Mouse (Mus musculus): ENCODE measurements around the gene Fbxl12.

Fbxl12 gene

DNA sequence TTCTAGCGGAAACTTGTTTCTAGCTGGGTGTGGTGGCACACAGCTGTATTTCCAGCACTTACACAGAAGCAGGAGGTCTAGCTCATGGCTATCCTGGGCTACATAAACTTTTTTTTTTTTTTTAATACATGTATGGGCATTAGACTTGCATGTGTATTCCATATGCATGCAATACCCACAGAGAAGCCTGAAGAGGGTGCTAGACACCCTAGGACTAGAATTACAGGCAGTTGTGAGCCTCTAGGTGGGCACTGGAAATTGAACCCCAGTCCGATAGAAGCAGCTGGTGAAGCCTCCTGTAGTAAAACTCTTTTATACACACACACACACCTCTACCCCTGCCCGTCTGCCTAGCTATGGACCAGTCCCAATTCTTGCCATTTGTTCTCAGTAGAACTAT lies 9.3 kb upstream of the Fbxl12 start:
- in situ Hi-C loops (cut with MboI, MseI) = loop anchor here in 1 of 2 experiments (5.0 kb wide), 1 partner anchor 73 kb away; no protein-coding TSS in a partner anchor

DNA sequence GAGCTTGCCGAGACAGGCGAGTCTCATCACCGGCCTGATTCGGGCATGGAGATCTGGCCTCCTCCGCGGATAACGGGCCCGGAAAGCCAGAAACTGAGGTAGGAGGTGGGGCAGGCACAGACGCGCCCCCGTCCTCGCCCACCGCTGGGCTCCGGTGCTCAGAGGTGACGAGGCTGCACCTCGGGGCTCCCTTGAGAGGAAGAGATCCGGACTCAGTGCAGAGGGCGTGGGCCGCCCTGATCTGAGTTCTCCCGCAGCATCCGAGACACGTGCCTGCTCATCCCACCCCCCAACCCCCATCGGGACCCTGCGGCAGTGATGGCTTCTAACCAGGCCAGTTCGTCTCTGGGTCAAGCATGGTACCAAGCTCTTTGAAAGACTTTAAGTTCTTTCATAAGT lies 7.7 kb upstream of the Fbxl12 start:
- in situ Hi-C loops (cut with MboI, MseI) = loop anchor here in 1 of 2 experiments (5.0 kb wide), 1 partner anchor 75 kb away; no protein-coding TSS in a partner anchor

DNA sequence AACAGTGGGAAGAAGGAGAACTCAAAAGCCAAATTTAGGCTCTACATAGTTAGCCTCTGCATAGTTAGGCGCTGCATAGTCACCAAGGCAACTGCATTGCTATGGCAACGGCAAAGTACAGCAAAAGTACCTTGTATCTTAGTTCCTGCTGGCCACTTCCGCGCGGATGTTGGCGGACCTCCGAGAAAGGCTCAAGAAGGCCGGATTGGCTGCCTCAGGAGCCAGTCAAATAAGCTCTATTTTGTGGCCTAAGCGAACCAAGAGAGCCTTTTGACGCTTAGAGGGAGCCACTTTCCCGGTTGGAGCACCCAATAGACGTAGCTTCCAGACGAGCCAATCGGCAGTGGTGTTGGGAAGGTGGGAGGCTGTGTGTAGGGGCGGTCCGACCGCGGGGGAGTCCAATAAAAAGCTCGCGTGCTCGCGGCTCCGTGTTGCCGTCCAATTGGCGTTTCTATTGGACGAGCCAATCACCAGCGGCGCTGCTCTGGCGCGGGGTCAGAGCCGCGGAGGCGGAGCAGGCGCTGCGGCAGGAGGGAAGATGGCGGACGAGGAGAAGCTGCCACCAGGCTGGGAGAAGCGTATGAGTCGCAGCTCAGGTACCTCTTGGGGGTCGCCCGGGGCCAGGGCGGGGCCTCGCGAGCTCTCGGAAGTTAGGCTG lies 7.2 kb upstream of the Fbxl12 start, which contains the start of gene Pin1:
Gene Pin1, plus strand, starts transcription at position 494 of the 658 bp plus-strand sequence.
- in situ Hi-C loops (cut with MboI, MseI) = loop anchor here in 1 of 2 experiments (5.0 kb wide), 1 partner anchor 76 kb away; no protein-coding TSS in a partner anchor

DNA sequence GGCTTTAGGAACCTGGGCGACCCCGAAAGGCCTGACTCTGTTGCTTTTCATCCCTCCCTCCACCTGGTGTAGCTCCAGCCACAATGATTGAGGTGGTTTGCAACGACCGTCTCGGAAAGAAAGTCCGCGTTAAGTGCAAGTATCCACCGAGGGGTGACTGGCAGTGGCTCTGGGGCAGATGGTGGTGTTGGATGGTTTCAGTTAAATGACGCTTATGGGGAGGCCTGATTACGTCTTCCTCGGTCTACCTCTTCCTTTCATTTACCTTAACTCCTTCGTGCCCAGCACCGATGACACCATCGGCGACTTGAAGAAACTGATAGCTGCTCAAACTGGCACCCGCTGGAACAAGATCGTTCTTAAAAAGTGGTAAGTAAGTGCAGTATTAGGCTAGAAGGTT lies 554 bp upstream of the Fbxl12 start:
- in situ Hi-C loops (cut with MboI, MseI) = loop anchor here (10.0 to 25.0 kb wide), 2 partner anchors 183 to 580 kb away; partner anchors contain the start of gene Zfp26 (in 1 of the 2)

DNA sequence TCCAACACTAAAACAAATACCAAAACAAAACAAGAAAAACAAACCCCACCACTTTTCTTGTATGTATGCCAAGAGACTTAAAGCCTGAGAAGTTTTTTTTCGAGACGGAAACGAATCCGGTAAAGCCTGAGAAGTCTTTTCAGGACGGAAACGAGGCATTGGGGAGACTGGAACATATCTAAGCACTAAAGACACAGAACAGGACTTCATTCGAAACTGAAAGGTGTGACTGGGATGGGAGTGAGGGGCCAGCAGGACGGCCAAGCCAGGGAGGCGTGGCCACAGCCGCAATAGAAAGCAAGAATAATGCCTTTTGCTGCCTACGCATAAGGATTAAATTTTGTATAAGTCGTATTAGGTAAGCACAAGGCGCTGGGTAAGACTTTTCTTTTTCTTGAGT lies 786 bp downstream of the Fbxl12 start:
- in situ Hi-C loops (cut with MboI, MseI) = loop anchor here (5.0 to 25.0 kb wide), 3 partner anchors 61 to 581 kb away; partner anchors contain the start of genes Zfp846 (in 2 of the 2) and Zfp26 (in 1 of the 2)

DNA sequence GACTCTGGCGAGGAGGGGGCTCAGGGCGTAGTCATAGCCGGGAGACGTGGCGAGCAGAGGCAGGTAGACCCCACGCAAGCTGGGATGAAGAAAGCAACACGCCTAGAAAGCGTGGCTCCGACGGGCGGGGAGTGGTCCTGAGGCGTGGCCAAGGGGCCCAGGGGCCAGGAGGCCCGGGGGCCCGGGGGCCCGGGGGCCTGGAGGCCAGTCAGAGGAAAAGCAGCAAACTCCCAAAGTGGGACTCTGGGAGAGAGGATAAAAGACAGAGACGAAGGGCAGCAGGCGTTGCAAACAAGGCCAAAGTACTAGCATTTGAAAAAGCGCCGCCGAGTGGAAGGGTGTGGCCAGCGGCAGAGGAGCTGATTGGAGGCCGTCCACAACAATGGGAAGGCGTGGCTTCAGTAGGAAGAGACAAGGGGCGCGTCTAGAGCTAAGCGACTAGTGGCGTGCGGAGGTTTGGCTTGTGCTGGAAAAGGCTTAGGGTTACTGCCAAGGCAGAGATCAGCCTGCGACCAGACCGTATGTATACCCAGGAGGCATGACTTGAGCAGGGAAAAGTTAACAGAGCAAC lies 1.6 kb downstream of the Fbxl12 start:
- in situ Hi-C loops (cut with MboI, MseI) = loop anchor here (5.0 to 25.0 kb wide), 3 partner anchors 61 to 582 kb away; partner anchors contain the start of genes Zfp846 (in 2 of the 2) and Zfp26 (in 1 of the 2)

DNA sequence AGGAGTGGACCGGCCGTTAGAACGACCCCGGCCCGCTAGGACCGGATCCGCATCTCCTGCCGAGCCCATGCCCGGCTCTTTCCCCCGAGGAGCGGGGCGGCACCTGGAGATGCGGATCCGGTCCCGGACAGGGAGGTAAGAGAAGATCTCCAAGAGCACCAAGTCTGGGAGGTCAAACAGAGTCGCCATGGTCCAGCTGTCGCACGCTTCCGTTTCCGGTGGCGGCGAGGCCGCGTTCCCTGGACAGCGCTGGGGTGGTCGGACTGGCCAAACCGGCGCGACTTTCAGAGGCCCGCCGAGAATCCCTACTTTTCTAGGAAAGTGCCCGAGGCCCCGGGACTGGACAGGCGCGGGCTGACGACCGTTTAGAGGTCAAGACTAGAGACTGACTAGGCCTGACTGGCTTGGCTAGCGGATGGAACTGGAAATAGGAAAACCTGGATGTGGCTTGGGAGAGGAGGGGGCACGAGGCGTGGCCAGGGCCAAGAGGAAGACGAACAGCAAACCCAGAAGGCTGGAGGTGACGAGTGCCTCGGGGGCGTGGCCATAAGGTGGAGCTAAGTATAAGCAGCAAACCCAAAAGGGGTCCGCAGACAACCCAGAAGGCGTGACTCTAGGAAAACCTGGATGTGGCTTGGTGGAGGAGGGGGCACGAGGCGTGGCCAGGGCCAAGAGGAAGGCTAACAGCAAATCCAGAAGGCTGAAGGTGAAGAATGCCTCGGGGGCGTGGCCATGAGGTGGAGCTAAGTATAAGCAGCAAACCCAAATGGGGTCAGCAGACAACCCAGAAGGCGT lies 2.3 kb downstream of the Fbxl12 start, which contains the start of gene Ubl5:
Gene Ubl5, plus strand, starts transcription at position 778 of the 795 bp plus-strand sequence.
- in situ Hi-C loops (cut with MboI, MseI) = loop anchor here (5.0 to 25.0 kb wide), 3 partner anchors 60 to 583 kb away; partner anchors contain the start of genes Zfp846 (in 2 of the 2) and Zfp26 (in 1 of the 2)

DNA sequence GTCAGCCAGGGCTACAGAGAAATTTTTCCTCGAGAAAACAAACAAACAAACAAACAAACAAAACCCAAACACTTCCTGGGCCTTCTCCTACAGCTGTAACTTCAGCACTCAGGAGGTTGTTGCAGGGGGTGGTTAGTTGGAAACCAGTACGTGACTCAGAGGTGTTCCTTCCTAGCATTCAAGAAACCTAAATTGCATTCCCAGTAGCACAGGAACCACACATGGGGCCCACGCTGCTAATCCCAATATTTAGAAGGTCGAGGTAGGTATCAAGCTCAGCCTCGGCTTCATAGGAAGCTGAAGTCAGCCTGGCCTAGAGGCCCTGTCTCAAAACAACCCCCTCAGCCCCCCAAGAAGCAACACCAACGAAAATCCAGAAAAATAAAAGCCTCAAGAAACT lies 3.1 kb downstream of the Fbxl12 start:
- in situ Hi-C loops (cut with MboI, MseI) = loop anchor here (5.0 to 25.0 kb wide), 3 partner anchors 59 to 583 kb away; partner anchors contain the start of genes Zfp846 (in 2 of the 2) and Zfp26 (in 1 of the 2)

DNA sequence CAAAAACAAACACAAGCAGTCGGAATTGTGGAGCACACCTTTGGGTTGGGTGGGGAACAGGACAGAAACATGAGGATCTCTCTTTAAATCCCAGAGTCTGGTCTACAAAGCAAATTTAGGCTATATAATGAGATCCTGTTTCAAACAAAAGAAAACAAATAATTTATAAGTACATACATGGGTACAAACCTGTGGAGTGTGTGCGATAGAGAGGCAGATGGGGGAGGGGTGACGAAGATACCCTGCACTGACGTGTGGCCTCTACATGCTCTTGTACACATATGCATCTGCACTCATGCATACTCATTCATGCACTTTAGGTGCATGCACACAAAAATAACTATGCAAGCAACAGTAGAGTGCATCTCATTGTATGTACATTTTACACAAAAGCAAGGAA lies 5.1 kb downstream of the Fbxl12 start:
- in situ Hi-C loops (cut with MboI, MseI) = loop anchor here in 1 of 2 experiments (25.0 kb wide), 1 partner anchor 177 kb away; the partner anchor contains the start of gene Zfp26

DNA sequence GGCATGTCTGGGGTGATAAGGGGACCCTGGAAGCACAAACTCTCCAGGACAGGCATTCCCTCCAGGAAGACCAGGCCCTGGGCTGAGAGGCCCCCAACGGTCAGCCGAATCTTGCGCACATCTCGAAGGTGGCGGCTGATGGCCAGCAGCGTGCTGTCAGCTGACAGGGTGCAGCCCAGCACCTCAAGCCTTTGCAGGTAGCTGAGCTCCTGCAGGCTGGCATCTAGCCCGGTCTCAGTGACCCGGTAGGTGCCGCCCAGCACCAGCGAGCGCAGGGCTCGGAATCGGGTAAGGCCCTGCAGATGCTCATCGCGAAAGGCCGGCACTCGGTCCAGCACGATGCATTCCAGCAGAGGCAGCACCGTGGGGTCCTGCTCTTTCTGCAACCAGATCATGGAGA lies 6.0 kb downstream of the Fbxl12 start:
- in situ Hi-C loops (cut with MboI, MseI) = loop anchor here in 1 of 2 experiments (25.0 kb wide), 1 partner anchor 176 kb away; the partner anchor contains the start of gene Zfp26

DNA sequence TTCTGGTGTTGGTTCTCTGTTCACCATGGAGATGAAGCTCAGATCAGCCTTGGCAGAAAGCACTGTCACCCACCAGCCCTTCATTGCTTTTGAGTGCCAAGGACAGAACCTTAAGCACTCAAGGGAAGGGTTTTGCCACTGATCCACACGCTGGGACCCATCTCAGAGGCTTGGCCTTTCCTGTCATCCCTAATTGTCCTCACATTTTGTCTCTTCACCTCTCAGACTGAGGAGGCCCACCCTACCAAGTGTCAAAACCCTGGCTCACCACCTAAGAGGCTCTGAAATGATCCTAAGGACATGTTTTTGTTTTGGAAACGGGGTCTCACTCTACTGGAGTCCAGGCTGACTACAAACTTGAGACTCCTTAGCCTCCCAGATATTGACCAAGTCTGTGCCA lies 7.8 kb downstream of the Fbxl12 start:
- in situ Hi-C loops (cut with MboI, MseI) = loop anchor here in 1 of 2 experiments (25.0 kb wide), 1 partner anchor 174 kb away; the partner anchor contains the start of gene Zfp26

DNA sequence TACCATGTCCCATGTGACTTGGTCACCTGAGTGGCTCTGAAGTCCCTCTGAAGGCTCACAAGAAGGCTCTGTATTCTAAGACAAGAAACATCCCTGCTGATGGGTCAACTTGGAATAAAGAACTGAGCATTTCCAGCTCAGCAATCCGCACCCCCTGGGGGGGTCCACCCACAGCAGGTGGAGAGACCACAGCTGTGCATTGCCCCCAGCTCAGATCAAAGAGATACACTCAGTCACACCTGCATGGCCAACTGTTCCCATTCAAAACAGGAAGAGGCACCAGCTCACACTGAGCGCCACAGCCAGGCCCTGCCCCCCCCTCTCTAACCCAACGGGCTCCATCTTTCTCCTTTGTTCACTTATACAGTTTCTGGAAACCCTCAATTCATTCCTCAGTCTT lies 8.3 kb downstream of the Fbxl12 start:
- in situ Hi-C loops (cut with MboI, MseI) = loop anchor here in 1 of 2 experiments (25.0 kb wide), 1 partner anchor 174 kb away; the partner anchor contains the start of gene Zfp26

DNA sequence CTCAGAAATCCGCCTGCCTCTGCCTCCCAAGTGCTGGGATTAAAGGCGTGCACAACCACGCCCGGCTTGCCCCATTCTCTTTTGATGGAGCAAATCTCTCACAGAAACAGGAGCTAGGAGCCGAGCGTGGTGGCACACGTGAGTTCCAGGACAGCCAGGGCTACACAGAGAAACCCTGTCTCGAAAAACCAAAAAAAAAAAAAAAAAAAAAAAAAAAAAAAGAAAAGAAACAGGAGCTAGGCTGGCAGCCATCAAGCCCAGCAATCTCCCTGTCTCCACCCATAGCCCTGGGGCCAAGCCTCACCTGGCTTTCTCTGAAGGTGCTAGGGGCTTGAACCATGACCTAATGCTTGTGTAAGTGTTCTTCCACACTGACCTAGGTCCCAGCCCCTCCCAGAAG lies 8.9 kb downstream of the Fbxl12 start:
- in situ Hi-C loops (cut with MboI, MseI) = loop anchor here in 1 of 2 experiments (25.0 kb wide), 1 partner anchor 173 kb away; the partner anchor contains the start of gene Zfp26

DNA sequence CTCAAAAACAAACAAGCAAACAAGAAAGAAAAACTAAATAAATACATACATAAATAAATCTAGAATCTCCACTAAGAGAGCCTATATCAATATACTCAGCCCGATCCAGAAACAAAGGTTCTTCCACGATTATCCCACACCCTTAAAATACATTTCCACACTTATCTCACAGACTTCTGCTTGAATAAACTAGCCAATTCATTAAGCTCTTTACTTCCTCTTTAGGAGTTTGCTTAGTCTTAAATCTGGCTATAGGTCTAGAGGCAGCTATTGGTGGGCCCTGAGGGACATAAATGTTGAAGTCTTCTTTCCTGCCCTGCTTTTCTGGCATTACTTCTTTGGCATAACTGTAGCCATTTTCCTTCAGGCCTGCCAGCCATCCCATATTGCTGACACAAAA lies 13.2 kb downstream of the Fbxl12 start:
- in situ Hi-C loops (cut with MboI, MseI) = loop anchor here in 1 of 2 experiments (25.0 kb wide), 1 partner anchor 169 kb away; the partner anchor contains the start of gene Zfp26

DNA sequence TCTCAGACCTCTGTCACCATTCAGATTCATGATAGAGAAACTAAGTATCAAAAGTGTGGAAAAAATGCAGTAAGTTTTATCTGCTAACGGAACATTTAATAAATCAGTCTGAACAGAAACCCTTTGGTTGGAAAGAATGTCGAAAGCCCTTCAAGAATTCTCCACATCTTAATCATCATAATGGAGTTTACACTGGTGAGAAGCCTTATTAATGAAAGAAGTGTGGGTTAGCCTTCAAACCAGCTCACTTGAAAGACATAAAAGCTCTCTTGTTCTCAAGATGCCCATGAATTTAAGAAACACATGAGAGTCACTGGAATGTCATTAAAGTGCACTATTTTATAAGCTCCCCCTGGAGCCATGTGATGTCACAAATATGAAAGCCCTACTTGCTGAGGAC lies 27.9 kb downstream of the Fbxl12 start:
- in situ Hi-C loops (cut with MboI, MseI) = no loop called here

DNA sequence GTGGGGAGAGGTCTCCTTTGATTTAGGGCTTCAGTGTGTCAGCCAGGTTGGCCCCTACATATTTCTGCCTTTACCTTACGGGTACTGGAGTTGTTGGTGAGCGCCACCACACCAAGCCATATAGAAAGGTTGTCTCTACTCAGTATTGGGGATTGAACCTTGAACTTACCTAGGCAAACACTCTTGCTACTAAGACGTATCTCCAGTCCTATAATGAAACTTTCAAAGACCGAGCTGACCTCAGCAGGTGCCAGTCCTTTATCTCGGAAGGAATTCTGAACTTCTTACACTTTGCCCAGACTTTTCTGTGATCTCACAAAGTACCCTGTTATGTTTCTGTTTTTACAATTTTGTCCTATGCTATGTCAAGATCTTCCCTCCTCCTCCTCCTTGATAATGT lies 32.6 kb downstream of the Fbxl12 start:
- in situ Hi-C loops (cut with MboI, MseI) = no loop called here

DNA sequence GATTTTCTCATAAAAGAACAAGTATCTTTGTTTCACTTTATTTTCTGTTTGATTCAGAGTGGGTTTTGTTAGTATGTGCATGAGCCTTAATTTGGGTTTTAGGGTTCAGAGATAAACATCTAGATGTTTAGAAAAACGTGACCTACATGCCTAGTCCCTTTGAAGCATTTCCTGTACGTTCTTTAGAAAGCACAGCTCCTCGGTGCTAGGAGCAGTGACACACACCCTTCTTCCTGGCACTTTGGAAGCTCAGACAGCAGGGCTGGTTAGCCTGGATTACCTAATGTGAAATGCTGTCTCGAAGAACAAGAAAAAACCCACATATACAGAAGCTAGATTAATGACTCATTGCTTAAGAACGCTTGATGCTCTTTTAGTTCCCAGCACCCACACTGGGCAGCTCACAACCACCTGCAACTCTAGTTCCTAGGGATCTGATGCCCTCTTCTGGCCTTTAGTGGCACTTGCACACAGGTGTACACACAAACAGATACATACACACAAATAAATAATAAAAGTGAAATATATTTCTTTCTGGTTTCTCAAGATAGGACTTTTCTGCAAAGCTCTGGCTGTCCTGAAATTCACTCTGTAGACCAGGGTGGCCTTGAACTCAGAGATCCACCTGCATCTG lies 34.6 kb downstream of the Fbxl12 start:
- in situ Hi-C loops (cut with MboI, MseI) = no loop called here

DNA sequence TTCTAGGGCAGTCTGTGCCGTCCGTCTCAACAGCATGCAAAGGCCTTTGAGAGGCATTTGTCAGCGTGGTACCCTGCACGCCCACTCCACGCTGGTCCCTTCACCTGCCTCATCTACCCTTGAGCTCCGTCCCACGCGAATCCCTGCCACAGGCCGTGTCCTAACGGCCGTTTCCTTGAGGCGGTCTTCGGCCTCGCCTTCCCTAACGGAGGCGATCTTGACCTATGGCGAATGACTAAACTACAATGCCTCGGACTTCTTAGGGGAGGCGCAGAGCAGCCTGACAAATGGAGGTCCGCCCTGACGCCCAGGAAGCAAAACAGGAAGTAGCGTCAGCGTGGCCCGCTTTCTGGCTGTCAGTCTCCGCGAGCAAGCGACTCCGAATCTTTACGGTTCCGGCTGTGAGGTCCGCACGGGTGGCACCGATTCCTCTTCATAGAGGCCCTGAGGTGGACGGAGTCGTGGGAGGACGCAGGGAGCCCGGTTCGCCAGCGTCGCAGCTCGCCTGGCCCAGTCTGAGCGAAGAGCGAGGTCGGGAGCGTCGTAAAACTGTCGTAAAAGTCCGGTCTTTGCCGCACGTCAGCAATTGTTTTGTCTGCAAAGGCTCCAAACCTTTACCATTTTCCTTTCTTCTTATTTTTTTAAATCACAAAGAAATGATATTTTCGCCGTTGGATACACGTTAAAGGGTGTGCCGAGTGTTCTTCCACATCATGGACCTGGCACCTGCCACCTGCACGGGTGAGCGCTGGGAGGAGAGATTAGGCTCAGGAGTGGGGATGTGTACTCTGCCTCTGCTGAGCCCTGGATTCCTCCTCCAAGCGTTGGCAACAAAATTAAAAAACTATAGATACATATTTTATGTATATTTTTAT lies 37.2 kb downstream of the Fbxl12 start:
- in situ Hi-C loops (cut with MboI, MseI) = no loop called here

DNA sequence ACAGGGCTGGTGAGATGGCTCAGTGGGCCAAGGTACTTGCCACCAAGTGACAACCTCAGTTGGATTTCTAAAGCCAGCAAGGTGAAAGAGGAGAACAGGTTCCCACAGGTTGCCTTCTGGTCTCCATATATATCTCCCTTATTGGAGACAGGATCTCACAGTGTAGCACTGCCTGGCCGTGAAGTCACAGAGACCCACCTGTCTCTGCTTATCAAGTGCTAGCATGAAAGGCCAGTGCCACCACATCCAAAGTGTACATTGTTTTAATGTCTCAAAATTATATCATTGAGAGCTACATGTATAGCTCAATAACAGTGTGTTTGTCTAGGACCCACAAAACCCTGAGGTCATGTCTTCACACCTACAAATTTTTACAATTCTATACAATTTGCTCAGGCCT lies 38.3 kb downstream of the Fbxl12 start:
- in situ Hi-C loops (cut with MboI, MseI) = no loop called here
